Mouse (Mus musculus) neural tube, embryonic 11.5 days (tissue): Measurements from ENCODE around the gene Tspan5. TPM values are rescaled to one million over a fixed set of nuclear protein-coding genes. Genes with fewer than 3 reads are reported as not detected.
A peak's percentile ranks its signal among the peaks of the same experiment; 100 is the strongest.

Source experiments
- ATAC-seq: fragments of 200-750 bp; cut with Nextera tagmentation; 2 replicates; pipeline ENCODE4 v1.8.0; 2017; ENCODE audit warnings: moderate number of reproducible peaks, mild to moderate bottlenecking, moderate TSS enrichment, moderate library complexity; ENCODE audit not compliant: insufficient read depth, low FRiP score, low TSS enrichment
- DNase-seq: peaks from one replicate; pipeline ENCODE4 v3.0.0-alpha.2; 2015; ENCODE audit warnings: low spot score
- H3K27ac ChIP-seq: fragments of 300-500 bp; sonication (generic); 2 replicates; pipeline ENCODE4 v1.5.1; 2014; ENCODE audit warnings: low read depth, mild to moderate bottlenecking, low read length
- H3K27me3 ChIP-seq: fragments of 300-500 bp; sonication (generic); 2 replicates; pipeline ENCODE4 v1.6.1; 2014; ENCODE audit warnings: mild to moderate bottlenecking, low read length, mixed read lengths; ENCODE audit not compliant: control insufficient read depth, insufficient read depth
- H3K36me3 ChIP-seq: fragments of 300-500 bp; sonication (generic); 2 replicates; pipeline ENCODE4 v1.6.1; 2014; ENCODE audit warnings: mild to moderate bottlenecking, low read length, moderate library complexity, mixed read lengths; ENCODE audit not compliant: control insufficient read depth, insufficient read depth
- H3K4me1 ChIP-seq: fragments of 300-500 bp; sonication (generic); 2 replicates; pipeline ENCODE4 v1.6.1; 2014; ENCODE audit warnings: low read length, mixed read lengths; ENCODE audit not compliant: control insufficient read depth, insufficient read depth
- H3K4me2 ChIP-seq: fragments of 300-500 bp; sonication (generic); 2 replicates; pipeline ENCODE4 v1.6.1; 2014; ENCODE audit warnings: low read depth, mild to moderate bottlenecking, moderate library complexity
- H3K4me3 ChIP-seq: fragments of 300-500 bp; sonication (generic); 2 replicates; pipeline ENCODE4 v1.5.1; 2014; ENCODE audit warnings: low read depth, low read length
- H3K9ac ChIP-seq: fragments of 300-500 bp; sonication (generic); 2 replicates; pipeline ENCODE4 v1.6.1; 2014; ENCODE audit warnings: mild to moderate bottlenecking, low read length
- H3K9me3 ChIP-seq: fragments of 300-500 bp; sonication (generic); 2 replicates; pipeline ENCODE4 v1.6.1; 2016; ENCODE audit warnings: low read length; ENCODE audit not compliant: control insufficient read depth
- WGBS: fragments of 180-500 bp; shearing (Covaris S2); extraction: QIAGEN DNeasy Blood & Tissue Kit; methylation state at CpG from one replicate; pipeline ENCODE4 v1.1.7; 2014; 5-methylcytosine and 5-hydroxymethylcytosine counted together
- polyA plus RNA-seq: library from polyadenylated mRNA; unstranded; fragments of >200 nt; fragmentation: Nextera tagmentation; extraction: Ambion mirVana; gene quantifications from 2 replicates; pipeline ENCODE4 v1.2.1, GENCODE M21; 2014

Gene Tspan5
- polyA plus RNA-seq, 1 experiment from 2014 or later, result 79.2 TPM

- no peak for ATAC-seq
- no peak for DNase-seq
- Histone ChIP-seq H3K36me3 (no peaks in the 10 kb centered on the region), H3K9ac (no peak overlapping the region), H3K4me2 (no peak overlapping the region), H3K27me3 (no peaks in the 10 kb centered on the region), H3K9me3 (no peaks in the 10 kb centered on the region), H3K4me1 (peaks cover 21% of the 10 kb centered on the region), H3K27ac (no peak overlapping the region), H3K4me3 (no peak overlapping the region)
- 75% methylated on average over 21 of the region's 21 CpGs for WGBS
Measured at GRCm38 (mm10) chr3:138802722-138803443, 60.9 kb downstream of the Tspan5 start.

GRCm38 (mm10) chr3:138803444-138804085, 61.6 kb downstream of the Tspan5 start:
- no peak overlapping the region for H3K4me2 ChIP-seq
- H3K27me3 ChIP-seq, result no peaks in the 10 kb centered on the region
- no peak overlapping the region for H3K4me3 ChIP-seq
- no peaks in the 10 kb centered on the region for H3K36me3 ChIP-seq
- WGBS, result 83% methylated on average over 11 of the region's 11 CpGs
- no peak overlapping the region for H3K9ac ChIP-seq
- ATAC-seq (no peak), DNase-seq (no peak)
- no peaks in the 10 kb centered on the region for H3K9me3 ChIP-seq
- H3K27ac ChIP-seq, result no peak overlapping the region
- H3K4me1 ChIP-seq, result peaks cover 21% of the 10 kb centered on the region

- ATAC-seq (no peak), DNase-seq (no peak)
- H3K27me3 ChIP-seq, result no peaks in the 10 kb centered on the region
- peaks cover 21% of the 10 kb centered on the region for H3K4me1 ChIP-seq
- WGBS, result 83% methylated on average over 11 of the region's 11 CpGs
- no peaks in the 10 kb centered on the region for H3K9me3 ChIP-seq
- no peak overlapping the region for H3K4me3 ChIP-seq
- H3K9ac ChIP-seq, result no peak overlapping the region
- H3K36me3 ChIP-seq, result no peaks in the 10 kb centered on the region
- H3K4me2 ChIP-seq, result no peak overlapping the region
- H3K27ac ChIP-seq, result no peak overlapping the region
Measured at GRCm38 (mm10) chr3:138804104-138805048, 62.4 kb downstream of the Tspan5 start.

GRCm38 (mm10) chr3:138807795-138808194, 65.8 kb downstream of the Tspan5 start:
- ATAC-seq, result no peak

GRCm38 (mm10) chr3:138809509-138809908, 67.5 kb downstream of the Tspan5 start:
- no peaks in the 10 kb centered on the region for H3K27me3 ChIP-seq

More at GRCm38 (mm10) chr3:138807795-138808194, 65.8 kb downstream of the Tspan5 start:
- DNase-seq, result no peak
- H3K36me3 ChIP-seq, result no peaks in the 10 kb centered on the region
- WGBS, result 90% methylated on average over 4 of the region's 4 CpGs
- H3K9ac ChIP-seq, result no peak overlapping the region
- peaks cover 4% of the 10 kb centered on the region; the same call in 1 of the 2 replicates for H3K4me1 ChIP-seq
- no peak overlapping the region for H3K27ac ChIP-seq
- H3K9me3 ChIP-seq, result no peaks in the 10 kb centered on the region
- H3K27me3 ChIP-seq, result no peaks in the 10 kb centered on the region
- no peak overlapping the region for H3K4me2 ChIP-seq
- H3K4me3 ChIP-seq, result no peak overlapping the region

GRCm38 (mm10) chr3:138812565-138812964, 70.6 kb downstream of the Tspan5 start:
- ATAC-seq, result no peak
- no peaks in the 10 kb centered on the region for H3K27me3 ChIP-seq
- WGBS, result 45% methylated on average over 3 of the region's 3 CpGs
- H3K36me3 ChIP-seq, result no peaks in the 10 kb centered on the region
- H3K9ac ChIP-seq, result no peak overlapping the region
- DNase-seq, result no peak
- H3K4me1 ChIP-seq, result peaks cover 3% of the 10 kb centered on the region; the same call in 1 of the 2 replicates
- H3K4me2 ChIP-seq, result no peak overlapping the region
- H3K4me3 ChIP-seq, result no peak overlapping the region
- no peaks in the 10 kb centered on the region for H3K9me3 ChIP-seq
- H3K27ac ChIP-seq, result no peak overlapping the region

More at GRCm38 (mm10) chr3:138809509-138809908, 67.5 kb downstream of the Tspan5 start:
- Histone ChIP-seq H3K9me3 (no peaks in the 10 kb centered on the region), H3K27ac (no peak overlapping the region), H3K4me2 (no peak overlapping the region), H3K36me3 (no peaks in the 10 kb centered on the region), H3K9ac (no peak overlapping the region), H3K4me1 (peaks cover 3% of the 10 kb centered on the region; the same call in 1 of the 2 replicates), H3K4me3 (no peak overlapping the region)
- no peak for DNase-seq
- 83% methylated on average over 8 of the region's 8 CpGs for WGBS
- ATAC-seq, result no peak

- no peaks in the 10 kb centered on the region for H3K27me3 ChIP-seq
- ATAC-seq (no peak), DNase-seq (no peak)
- H3K4me2 ChIP-seq, result no peak overlapping the region
- H3K9ac ChIP-seq, result no peak overlapping the region
- H3K4me3 ChIP-seq, result no peak overlapping the region
- H3K4me1 ChIP-seq, result peaks cover 3% of the 10 kb centered on the region; the same call in 1 of the 2 replicates
- H3K36me3 ChIP-seq, result no peaks in the 10 kb centered on the region
- H3K9me3 ChIP-seq, result no peaks in the 10 kb centered on the region
- peak overlapping the region; percentile 11; the same call in 1 of the 2 replicates for H3K27ac ChIP-seq
- 74% methylated on average over 13 of the region's 13 CpGs for WGBS
Measured at GRCm38 (mm10) chr3:138813139-138813810, 71.3 kb downstream of the Tspan5 start.

- WGBS, result 52% methylated on average over 5 of the region's 5 CpGs
- peaks cover 3% of the 10 kb centered on the region; the same call in 1 of the 2 replicates for H3K4me1 ChIP-seq
Measured at GRCm38 (mm10) chr3:138814457-138814856, 72.5 kb downstream of the Tspan5 start.

More at GRCm38 (mm10) chr3:138814457-138814856, 72.5 kb downstream of the Tspan5 start:
- no peaks in the 10 kb centered on the region for H3K9me3 ChIP-seq
- H3K27me3 ChIP-seq, result no peaks in the 10 kb centered on the region
- no peak overlapping the region for H3K4me2 ChIP-seq
- H3K9ac ChIP-seq, result no peak overlapping the region
- ATAC-seq (no peak), DNase-seq (no peak)
- H3K36me3 ChIP-seq, result no peaks in the 10 kb centered on the region
- no peak overlapping the region for H3K27ac ChIP-seq
- no peak overlapping the region for H3K4me3 ChIP-seq
